Comparison of ENCODE assay signal across 16 mouse cellular contexts in genomic region chr10:39532823-39533222, GRCm38 (mm10).
A peak's percentile ranks its signal among the peaks of the same experiment; 100 is the strongest.
DNase-seq lines count a peak whose midpoint lies in the region; ATAC-seq lines count a peak whose summit lies in the region.
"Had no signal": no experiment of that assay in that cellular context is flagged by ENCODE, and none has a peak within 500 bp of the region (broad histone marks: within the 10 kb centered on the region; RNA-seq: fewer than 3 reads in every experiment).

No protein-coding gene starts in this region.

- no peaks in the 10 kb centered on the region for H3K9me3 ChIP-seq in forebrain, embryonic 12.5 days
- H3K9me3 ChIP-seq in forebrain, embryonic 16.5 days (ENCODE audit: control insufficient read depth, low read length): no peaks in the 10 kb centered on the region
- H3K9me3 ChIP-seq in lung, embryonic 16.5 days (ENCODE audit: control insufficient read depth, low read length): no peaks in the 10 kb centered on the region
- no peaks in the 10 kb centered on the region for H3K9me3 ChIP-seq in embryonic facial prominence, embryonic 12.5 days
- no peaks in the 10 kb centered on the region for H3K9me3 ChIP-seq in limb, embryonic 10.5 days (replicated peaks)
- H3K9me3 ChIP-seq: G1E; heart, embryonic 12.5 days; liver, embryonic 13.5 days; midbrain, embryonic 15.5 days had no signal

- peaks cover 65% of the 10 kb centered on the region for H3K36me3 ChIP-seq in forebrain, embryonic 12.5 days (replicated peaks)
- peaks cover 7% of the 10 kb centered on the region for H3K36me3 ChIP-seq in forebrain, embryonic 16.5 days (ENCODE audit: control insufficient read depth, insufficient read depth)
- H3K36me3 ChIP-seq in lung, embryonic 16.5 days (ENCODE audit: control insufficient read depth, insufficient read depth, low read length): no peaks in the 10 kb centered on the region
- H3K36me3 ChIP-seq in embryonic facial prominence, embryonic 12.5 days: no peaks in the 10 kb centered on the region
- no peaks in the 10 kb centered on the region for H3K36me3 ChIP-seq in limb, embryonic 10.5 days

- DNase-seq in lung, postnatal 36 days: no peak
- no peak for DNase-seq in limb, embryonic 10.5 days (ENCODE audit: low spot score)
- no peak for DNase-seq in frontal cortex, postnatal 14 days (ENCODE audit: low spot score in 2 of 2)
- no peak for DNase-seq in retina, embryonic 14.5 days (ENCODE audit: low spot score)
- DNase-seq: cerebellum, postnatal 14 days; liver, embryonic 13.5 days; right cerebral cortex, postnatal 25 days had no signal

- peaks cover 9% of the 10 kb centered on the region; the same call in 1 of the 2 replicates for H3K27me3 ChIP-seq in forebrain, embryonic 12.5 days
- no peaks in the 10 kb centered on the region for H3K27me3 ChIP-seq in forebrain, embryonic 16.5 days (replicated peaks; ENCODE audit: control insufficient read depth, insufficient read depth, low read length)
- no peaks in the 10 kb centered on the region for H3K27me3 ChIP-seq in lung, embryonic 16.5 days (ENCODE audit: control insufficient read depth, insufficient read depth, low read depth, low read length)
- no peaks in the 10 kb centered on the region for H3K27me3 ChIP-seq in embryonic facial prominence, embryonic 12.5 days
- H3K27me3 ChIP-seq in limb, embryonic 10.5 days (ENCODE audit: low read depth, poor library complexity, severe bottlenecking): no peaks in the 10 kb centered on the region
- H3K27me3 ChIP-seq: heart, embryonic 12.5 days; liver, embryonic 13.5 days; midbrain, embryonic 15.5 days had no signal

- no peak overlapping the region for H3K4me2 ChIP-seq in forebrain, embryonic 12.5 days
- no peak overlapping the region for H3K4me2 ChIP-seq in forebrain, embryonic 16.5 days (ENCODE audit: low read length)
- no peak overlapping the region for H3K4me2 ChIP-seq in lung, embryonic 16.5 days (ENCODE audit: low read depth, low read length)
- no peak overlapping the region for H3K4me2 ChIP-seq in embryonic facial prominence, embryonic 12.5 days (replicated peaks)
- H3K4me2 ChIP-seq: heart, embryonic 12.5 days; liver, embryonic 13.5 days; midbrain, embryonic 15.5 days had no signal

- peaks cover 42% of the 10 kb centered on the region for H3K4me1 ChIP-seq in forebrain, embryonic 12.5 days
- H3K4me1 ChIP-seq in forebrain, embryonic 16.5 days (replicated peaks; ENCODE audit: control insufficient read depth, insufficient read depth, low read length): peaks cover 26% of the 10 kb centered on the region
- H3K4me1 ChIP-seq in lung, embryonic 16.5 days (replicated peaks; ENCODE audit: control insufficient read depth, insufficient read depth, low read length): peaks cover 58% of the 10 kb centered on the region
- peaks cover 49% of the 10 kb centered on the region for H3K4me1 ChIP-seq in embryonic facial prominence, embryonic 12.5 days
- H3K4me1 ChIP-seq in limb, embryonic 10.5 days: peaks cover 57% of the 10 kb centered on the region
- H3K4me1 ChIP-seq: liver, embryonic 13.5 days had no signal

- 71% methylated on average over 7 of the region's 7 CpGs for WGBS in forebrain, embryonic 12.5 days
- 70% methylated on average over 7 of the region's 7 CpGs for WGBS in forebrain, embryonic 16.5 days
- 59% methylated on average over 7 of the region's 7 CpGs for WGBS in lung, embryonic 16.5 days
- WGBS in embryonic facial prominence, embryonic 12.5 days: 30% methylated on average over 7 of the region's 7 CpGs
- 33% methylated on average over 7 of the region's 7 CpGs for WGBS in limb, embryonic 10.5 days

- H3K9ac ChIP-seq in forebrain, embryonic 12.5 days: no peak overlapping the region
- no peak overlapping the region for H3K9ac ChIP-seq in forebrain, embryonic 16.5 days (replicated peaks; ENCODE audit: low read depth, low read length)
- no peak overlapping the region for H3K9ac ChIP-seq in lung, embryonic 16.5 days (ENCODE audit: low read length)
- no peak overlapping the region for H3K9ac ChIP-seq in embryonic facial prominence, embryonic 12.5 days
- H3K9ac ChIP-seq: heart, embryonic 12.5 days; liver, embryonic 13.5 days; midbrain, embryonic 15.5 days had no signal

- no peak overlapping the region for H3K4me3 ChIP-seq in forebrain, embryonic 12.5 days (replicated peaks)
- no peak overlapping the region for H3K4me3 ChIP-seq in forebrain, embryonic 16.5 days (replicated peaks; ENCODE audit: low read length)
- no peak overlapping the region for H3K4me3 ChIP-seq in lung, embryonic 16.5 days (ENCODE audit: low read length)
- no peak overlapping the region for H3K4me3 ChIP-seq in embryonic facial prominence, embryonic 12.5 days
- H3K4me3 ChIP-seq in limb, embryonic 10.5 days: no peak overlapping the region
- H3K4me3 ChIP-seq: heart, embryonic 12.5 days; liver, embryonic 13.5 days; midbrain, embryonic 15.5 days had no signal

- 0 out of 2 replicates have a peak overlapping the region, but pooled peaks have one; percentile 50 for H3K27ac ChIP-seq in forebrain, embryonic 12.5 days
- H3K27ac ChIP-seq in forebrain, embryonic 16.5 days (ENCODE audit: low read length): no peak overlapping the region
- H3K27ac ChIP-seq in lung, embryonic 16.5 days (ENCODE audit: low read length): no peak overlapping the region
- H3K27ac ChIP-seq in embryonic facial prominence, embryonic 12.5 days: 0 out of 2 replicates have a peak overlapping the region, but pooled peaks have one; percentile 30
- peak overlapping the region; percentile 85 for H3K27ac ChIP-seq in limb, embryonic 10.5 days
- H3K27ac ChIP-seq: liver, embryonic 13.5 days; midbrain, embryonic 15.5 days had no signal

- no peak for ATAC-seq in forebrain, embryonic 12.5 days (ENCODE audit: low FRiP score)
- no peak for ATAC-seq in forebrain, embryonic 16.5 days
- peak; percentile 13; the same call in 1 of the 2 replicates for ATAC-seq in lung, embryonic 16.5 days (ENCODE audit: low read depth)
- ATAC-seq in embryonic facial prominence, embryonic 12.5 days (ENCODE audit: insufficient number of reproducible peaks, insufficient read depth, low FRiP score, low TSS enrichment): no peak
- ATAC-seq: CD4-positive, CD25-positive, alpha-beta regulatory T cell, adult 4 months; intestine, embryonic 16.5 days; midbrain, embryonic 15.5 days had no signal

Comparison
In these comparisons a context has a peak if more than half of its experiments do, and no peak if none do; other contexts are left out.
1. H3K27ac ChIP-seq: peak in forebrain, embryonic 12.5 days (single experiment), embryonic facial prominence, embryonic 12.5 days (single experiment) and limb, embryonic 10.5 days (single experiment); none in forebrain, embryonic 16.5 days (single experiment) and lung, embryonic 16.5 days (single experiment).